Mouse (Mus musculus): ENCODE results near the gene Cd86. TPM values are rescaled to one million over a fixed set of nuclear protein-coding genes. Genes with fewer than 3 reads are reported as not detected.

The Cd86 gene
- total and polyA plus RNA-seq, 2 experiments from 2014 or later = 1.6 to 2.1 TPM

GRCm38 (mm10) chr16:36661330-36661729, 4.6 kb downstream of the Cd86 start:
- no peaks in the 10 kb centered on the region for H3K27me3 ChIP-seq (ENCODE audit: insufficient read depth, low read length)
- H3K4me1 ChIP-seq (ENCODE audit: insufficient read depth) = no peaks in the 10 kb centered on the region
- no peak overlapping the region for H3K4me3 ChIP-seq (ENCODE audit: low read depth, low read length)
- 90% methylated on average over 10 of the region's 10 CpGs for WGBS
- H3K4me2 ChIP-seq (ENCODE audit: low read depth) = no peak overlapping the region
- no peak overlapping the region for H3K27ac ChIP-seq (ENCODE audit: low read depth, low read length)
- TF ChIP-seq CTCF (IDR thresholded peaks at IDR 0.05; ENCODE audit: low read depth) = no peak
- H3K9me3 ChIP-seq (ENCODE audit: low read length) = no peaks in the 10 kb centered on the region
- ATAC-seq (no peak), DNase-seq (no peak)
- no peak overlapping the region for H3K9ac ChIP-seq
- H3K36me3 ChIP-seq (ENCODE audit: insufficient read depth) = no peaks in the 10 kb centered on the region

GRCm38 (mm10) chr16:36655910-36656309, 10.0 kb downstream of the Cd86 start:
- no peaks in the 10 kb centered on the region for H3K36me3 ChIP-seq (ENCODE audit: insufficient read depth)
- no peak overlapping the region for H3K9ac ChIP-seq
- H3K9me3 ChIP-seq (ENCODE audit: low read length) = no peaks in the 10 kb centered on the region
- H3K4me1 ChIP-seq (ENCODE audit: insufficient read depth) = no peaks in the 10 kb centered on the region
- H3K4me3 ChIP-seq (ENCODE audit: low read depth, low read length) = no peak overlapping the region
- no peak overlapping the region for H3K4me2 ChIP-seq (ENCODE audit: low read depth)
- no peak overlapping the region for H3K27ac ChIP-seq (ENCODE audit: low read depth, low read length)
- DNase-seq = no peak
- TF ChIP-seq CTCF (IDR thresholded peaks at IDR 0.05; ENCODE audit: low read depth) = no peak
- ATAC-seq = no peak
- H3K27me3 ChIP-seq (ENCODE audit: insufficient read depth, low read length) = no peaks in the 10 kb centered on the region
- WGBS = 87% methylated on average over 4 of the region's 4 CpGs

GRCm38 (mm10) chr16:36655199-36655598, 10.7 kb downstream of the Cd86 start:
- WGBS = 94% methylated on average over 1 of the region's 1 CpGs
- H3K9ac ChIP-seq = no peak overlapping the region
- no peak overlapping the region for H3K27ac ChIP-seq (ENCODE audit: low read depth, low read length)
- no peaks in the 10 kb centered on the region for H3K9me3 ChIP-seq (ENCODE audit: low read length)
- no peak overlapping the region for H3K4me3 ChIP-seq (ENCODE audit: low read depth, low read length)
- no peaks in the 10 kb centered on the region for H3K36me3 ChIP-seq (ENCODE audit: insufficient read depth)
- no peaks in the 10 kb centered on the region for H3K4me1 ChIP-seq (ENCODE audit: insufficient read depth)
- no peaks in the 10 kb centered on the region for H3K27me3 ChIP-seq (ENCODE audit: insufficient read depth, low read length)
- TF ChIP-seq CTCF (IDR thresholded peaks at IDR 0.05; ENCODE audit: low read depth) = no peak
- DNase-seq (no peak), ATAC-seq (no peak)
- no peak overlapping the region for H3K4me2 ChIP-seq (ENCODE audit: low read depth)

DNA sequence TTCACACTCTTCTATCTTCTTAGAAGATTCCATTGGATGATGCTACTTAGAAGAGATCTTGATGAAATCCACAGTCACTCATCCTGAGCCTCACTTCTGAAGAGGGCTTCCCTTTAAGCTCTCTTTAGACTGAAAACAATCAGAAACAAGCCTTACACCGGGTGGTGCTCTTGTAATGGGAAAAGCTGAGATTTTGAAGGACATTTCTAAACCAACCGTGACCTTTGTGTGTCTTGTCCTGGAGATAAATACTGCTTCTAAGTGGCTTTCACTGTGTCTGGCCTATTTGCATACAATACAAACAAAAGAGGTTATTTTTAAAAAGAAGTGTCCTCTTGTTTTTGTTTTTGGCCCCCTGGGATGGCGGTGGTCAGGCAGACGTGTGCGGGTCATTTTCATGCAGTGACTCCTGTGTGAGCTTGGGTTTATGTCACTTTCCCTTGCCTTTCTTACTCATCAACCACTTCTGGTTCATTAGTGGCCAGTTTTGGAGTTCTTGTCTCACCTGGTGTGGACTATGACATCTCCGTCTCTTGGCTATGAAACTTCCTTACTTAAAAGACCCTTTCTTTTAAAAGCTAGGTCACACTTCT, 14.6 kb downstream of the Cd86 start:
- H3K27ac ChIP-seq (ENCODE audit: low read depth, low read length) = no peak overlapping the region
- no peaks in the 10 kb centered on the region for H3K27me3 ChIP-seq (ENCODE audit: insufficient read depth, low read length)
- no peak overlapping the region for H3K9ac ChIP-seq
- no peak for DNase-seq
- no peak overlapping the region for H3K4me2 ChIP-seq (ENCODE audit: low read depth)
- no peak for TF ChIP-seq CTCF (IDR thresholded peaks at IDR 0.05; ENCODE audit: low read depth)
- no peak for ATAC-seq
- no peaks in the 10 kb centered on the region for H3K36me3 ChIP-seq (ENCODE audit: insufficient read depth)
- no peaks in the 10 kb centered on the region for H3K9me3 ChIP-seq (ENCODE audit: low read length)
- no peaks in the 10 kb centered on the region for H3K4me1 ChIP-seq (ENCODE audit: insufficient read depth)
- H3K4me3 ChIP-seq (ENCODE audit: low read depth, low read length) = no peak overlapping the region
- WGBS = 61% methylated on average over 6 of the region's 6 CpGs

DNA sequence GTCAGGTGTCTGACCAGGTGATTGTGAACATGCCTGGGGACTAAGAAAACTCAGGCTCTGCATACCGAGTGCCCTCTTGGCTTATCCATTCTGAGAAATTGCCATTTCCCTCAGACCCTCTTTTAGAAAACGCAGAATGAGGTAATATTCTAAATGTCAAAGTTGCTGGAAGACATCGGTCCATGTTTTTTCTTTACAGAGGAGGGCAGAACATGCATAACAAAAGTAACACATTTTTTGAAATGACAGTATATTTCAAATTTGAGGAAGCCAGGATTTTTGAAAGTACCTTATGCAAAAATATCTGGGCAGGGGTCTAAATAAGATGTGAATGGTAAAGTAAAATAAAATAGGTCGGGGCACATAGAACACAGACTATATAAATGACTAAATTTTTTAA, 15.4 kb downstream of the Cd86 start:
- no peak for TF ChIP-seq CTCF (IDR thresholded peaks at IDR 0.05; ENCODE audit: low read depth)
- DNase-seq = no peak
- Histone ChIP-seq H3K36me3 (ENCODE audit: insufficient read depth) (no peaks in the 10 kb centered on the region), H3K9ac (no peak overlapping the region), H3K27ac (ENCODE audit: low read depth, low read length) (no peak overlapping the region), H3K4me2 (ENCODE audit: low read depth) (no peak overlapping the region), H3K4me3 (ENCODE audit: low read depth, low read length) (no peak overlapping the region), H3K4me1 (ENCODE audit: insufficient read depth) (no peaks in the 10 kb centered on the region), H3K9me3 (ENCODE audit: low read length) (no peaks in the 10 kb centered on the region), H3K27me3 (ENCODE audit: insufficient read depth, low read length) (no peaks in the 10 kb centered on the region)
- ATAC-seq = no peak
- 89% methylated on average over 4 of the region's 4 CpGs for WGBS

DNA sequence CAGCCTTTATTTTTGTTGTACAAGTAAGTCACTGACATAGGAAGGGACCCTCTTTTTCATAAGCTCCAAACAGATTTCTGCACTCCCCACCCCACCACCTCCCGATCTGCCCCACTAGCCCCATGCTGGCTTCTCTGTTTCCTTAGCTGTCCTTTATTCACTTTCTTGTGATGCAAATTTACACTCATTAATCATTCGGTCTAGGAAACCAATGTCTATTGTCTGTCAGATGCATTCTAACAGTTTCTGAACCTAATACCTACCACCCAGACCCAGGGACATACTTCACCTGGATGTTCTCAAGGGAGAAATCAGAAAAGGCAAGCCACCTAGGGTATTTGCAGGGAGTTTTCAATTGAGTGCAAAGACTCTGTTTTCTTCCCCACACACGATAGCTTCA, 16.6 kb downstream of the Cd86 start:
- DNase-seq (no peak), ATAC-seq (no peak)
- Histone ChIP-seq H3K4me3 (ENCODE audit: low read depth, low read length) (no peak overlapping the region), H3K9me3 (ENCODE audit: low read length) (no peaks in the 10 kb centered on the region), H3K4me2 (ENCODE audit: low read depth) (no peak overlapping the region), H3K4me1 (ENCODE audit: insufficient read depth) (no peaks in the 10 kb centered on the region), H3K9ac (no peak overlapping the region), H3K36me3 (ENCODE audit: insufficient read depth) (no peaks in the 10 kb centered on the region), H3K27me3 (ENCODE audit: insufficient read depth, low read length) (no peaks in the 10 kb centered on the region), H3K27ac (ENCODE audit: low read depth, low read length) (no peak overlapping the region)
- no peak for TF ChIP-seq CTCF (IDR thresholded peaks at IDR 0.05; ENCODE audit: low read depth)
- 16% methylated on average over 3 of the region's 3 CpGs for WGBS

GRCm38 (mm10) chr16:36645124-36645523, 20.8 kb downstream of the Cd86 start:
- no peaks in the 10 kb centered on the region for H3K27me3 ChIP-seq (ENCODE audit: insufficient read depth, low read length)
- no peak overlapping the region for H3K9ac ChIP-seq
- H3K4me2 ChIP-seq (ENCODE audit: low read depth) = no peak overlapping the region
- no peak for DNase-seq
- no peaks in the 10 kb centered on the region for H3K36me3 ChIP-seq (ENCODE audit: insufficient read depth)
- no peak overlapping the region for H3K4me3 ChIP-seq (ENCODE audit: low read depth, low read length)
- TF ChIP-seq CTCF (IDR thresholded peaks at IDR 0.05; ENCODE audit: low read depth) = no peak
- H3K27ac ChIP-seq (ENCODE audit: low read depth, low read length) = no peak overlapping the region
- H3K9me3 ChIP-seq (ENCODE audit: low read length) = no peaks in the 10 kb centered on the region
- no peaks in the 10 kb centered on the region for H3K4me1 ChIP-seq (ENCODE audit: insufficient read depth)
- ATAC-seq = no peak
- 89% methylated on average over 6 of the region's 6 CpGs for WGBS

Measured in forebrain, postnatal 0 days (tissue).